Mouse (Mus musculus) kidney, postnatal 0 days (tissue): ENCODE data around the gene Chac2. TPM values are rescaled to one million over a fixed set of nuclear protein-coding genes. Genes with fewer than 3 reads are reported as not detected.

Experiments used
- ATAC-seq: fragments of 200-750 bp; cut with Nextera tagmentation; replicated peaks from 2 replicates; pipeline ENCODE4 v1.8.0; 2017; ENCODE audit warnings: low read depth, moderate number of reproducible peaks, moderate TSS enrichment, moderate library complexity; ENCODE audit not compliant: low FRiP score
- DNase-seq: peaks from one replicate; pipeline ENCODE4 v3.0.0-alpha.2; 2016; ENCODE audit warnings: low spot score
- H3K27ac ChIP-seq: fragments of 300-500 bp; sonication (generic); 2 replicates; pipeline ENCODE4 v1.5.1; 2014; ENCODE audit warnings: mild to moderate bottlenecking
- H3K27me3 ChIP-seq: fragments of 300-500 bp; sonication (generic); 2 replicates; pipeline ENCODE4 v1.6.1; 2014; ENCODE audit warnings: low read length, mixed read lengths; ENCODE audit not compliant: insufficient read depth
- H3K36me3 ChIP-seq: fragments of 300-500 bp; sonication (generic); 2 replicates; pipeline ENCODE4 v1.6.1; 2014; ENCODE audit warnings: low read length, mixed read lengths; ENCODE audit not compliant: insufficient read depth
- H3K4me1 ChIP-seq: fragments of 300-500 bp; sonication (generic); replicated peaks from 2 replicates; pipeline ENCODE4 v1.6.1; 2014; ENCODE audit warnings: antibody characterized with exemption, low read length, mixed read lengths; ENCODE audit not compliant: insufficient read depth
- H3K4me2 ChIP-seq: fragments of 300-500 bp; sonication (generic); 2 replicates; pipeline ENCODE4 v1.6.1; 2014; ENCODE audit warnings: mild to moderate bottlenecking, low read length, moderate library complexity, mixed read lengths
- H3K4me3 ChIP-seq: fragments of 300-500 bp; sonication (generic); replicated peaks from 2 replicates; pipeline ENCODE4 v1.5.1; 2014; ENCODE audit warnings: low read depth, low read length
- H3K9ac ChIP-seq: fragments of 300-500 bp; sonication (generic); 2 replicates; pipeline ENCODE4 v1.6.1; 2014; ENCODE audit warnings: low read depth, low read length
- H3K9me3 ChIP-seq: fragments of 300-500 bp; sonication (generic); replicated peaks from 2 replicates; pipeline ENCODE4 v1.6.1; 2016; ENCODE audit warnings: low read length, inconsistent platforms, mixed read lengths
- CTCF ChIP-seq: IDR thresholded peaks from 2 replicates; pipeline ENCODE4 v1.5.1; 2016; ENCODE audit warnings: antibody characterized with exemption, low read depth, mild to moderate bottlenecking, moderate library complexity
- WGBS: fragments of 180-500 bp; shearing (Covaris S2); extraction: QIAGEN DNeasy Blood & Tissue Kit; methylation state at CpG from one replicate; pipeline ENCODE4 v1.1.7; 2014; 5-methylcytosine and 5-hydroxymethylcytosine counted together
- polyA plus RNA-seq: library from polyadenylated mRNA; unstranded; fragments of >200 nt; fragmentation: Nextera tagmentation; extraction: Ambion mirVana; gene quantifications from 2 replicates; pipeline ENCODE4 v1.2.1, GENCODE M21; 2015

The Chac2 gene
- polyA plus RNA-seq, 1 experiment from 2014 or later = 35.3 TPM

DNA sequence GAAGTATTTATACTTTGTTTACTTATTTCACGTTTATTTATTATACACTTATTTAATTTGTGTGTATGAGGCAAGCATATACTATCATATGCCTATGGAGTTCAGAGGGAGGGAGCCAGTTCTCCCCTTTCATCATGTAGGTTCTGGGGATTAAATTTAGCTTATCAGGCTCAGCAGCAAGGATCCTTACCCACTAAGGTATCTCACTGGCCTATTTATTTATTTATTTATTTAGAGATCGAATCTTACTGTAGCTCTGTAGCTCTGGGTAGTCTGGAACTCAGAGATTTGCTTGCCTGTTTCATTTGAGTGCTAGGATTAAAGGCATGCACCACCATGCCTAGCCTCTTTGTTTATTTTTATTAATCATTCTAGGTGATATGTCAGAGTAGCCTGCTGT lies 12.6 kb upstream of the Chac2 start:
- ATAC-seq (no peak), DNase-seq (no peak)
- 88% methylated on average over 2 of the region's 2 CpGs for WGBS
- Histone ChIP-seq H3K4me1 (no peaks in the 10 kb centered on the region), H3K4me2 (no peak overlapping the region), H3K9ac (no peak overlapping the region), H3K9me3 (no peaks in the 10 kb centered on the region), H3K36me3 (no peaks in the 10 kb centered on the region), H3K27ac (no peak overlapping the region), H3K4me3 (no peak overlapping the region), H3K27me3 (no peaks in the 10 kb centered on the region)
- no peak for TF ChIP-seq CTCF

- Histone ChIP-seq H3K4me2 (no peak overlapping the region), H3K9me3 (no peaks in the 10 kb centered on the region), H3K9ac (no peak overlapping the region), H3K4me3 (no peak overlapping the region), H3K4me1 (no peaks in the 10 kb centered on the region), H3K36me3 (no peaks in the 10 kb centered on the region), H3K27ac (no peak overlapping the region), H3K27me3 (no peaks in the 10 kb centered on the region)
- 88% methylated on average over 5 of the region's 5 CpGs for WGBS
- DNase-seq (no peak), ATAC-seq (no peak)
- TF ChIP-seq CTCF = no peak
These were observed 12.0 kb upstream of the Chac2 start for GRCm38 (mm10) chr11:30998199-30998598.

DNA sequence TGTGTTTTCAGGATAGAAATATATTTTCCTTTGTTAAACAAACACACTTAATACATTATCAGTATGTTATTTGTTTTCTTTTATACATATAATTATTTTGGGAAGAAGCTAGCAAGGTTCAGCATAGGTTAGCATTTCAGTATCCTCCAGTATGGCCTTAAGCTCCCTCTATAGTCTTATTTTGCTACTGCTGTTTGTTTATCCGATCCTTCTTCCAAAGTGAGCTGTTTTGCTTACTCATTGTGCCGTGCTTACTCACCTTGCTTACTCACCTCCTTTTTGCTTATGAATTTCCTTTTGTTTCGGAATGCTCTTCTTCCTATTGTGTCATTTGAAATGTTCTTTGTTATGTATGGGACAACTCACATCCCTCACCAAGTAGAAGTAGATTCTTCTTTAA lies 10.5 kb upstream of the Chac2 start:
- no peaks in the 10 kb centered on the region for H3K27me3 ChIP-seq
- H3K9ac ChIP-seq = no peak overlapping the region
- no peak for ATAC-seq
- H3K36me3 ChIP-seq = no peaks in the 10 kb centered on the region
- H3K9me3 ChIP-seq = no peaks in the 10 kb centered on the region
- 83% methylated on average over 3 of the region's 3 CpGs for WGBS
- H3K4me1 ChIP-seq = no peaks in the 10 kb centered on the region
- no peak overlapping the region for H3K27ac ChIP-seq
- no peak for TF ChIP-seq CTCF
- no peak for DNase-seq
- no peak overlapping the region for H3K4me2 ChIP-seq
- H3K4me3 ChIP-seq = no peak overlapping the region

DNA sequence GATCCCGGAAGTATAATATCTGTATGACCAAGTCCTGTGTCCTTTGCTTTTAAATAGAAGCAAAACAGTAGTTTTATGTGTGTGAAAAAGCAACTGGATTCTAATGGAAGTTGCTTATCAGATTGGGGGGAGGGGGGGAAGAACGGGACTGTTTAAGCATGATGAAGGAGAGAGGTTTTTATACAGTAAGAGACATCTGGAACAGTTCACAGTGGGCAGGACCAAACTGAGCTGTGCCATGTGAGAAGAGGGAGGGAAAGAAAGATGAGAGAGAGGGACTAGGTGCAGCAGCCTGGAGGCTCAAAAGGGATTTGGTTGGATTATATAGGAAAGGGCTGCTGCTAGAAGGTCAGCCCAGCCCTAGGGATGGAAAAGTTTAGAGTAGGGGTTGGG lies 471 bp upstream of the Chac2 start:
- H3K9me3 ChIP-seq = no peaks in the 10 kb centered on the region
- peak overlapping the region; percentile 50 for H3K4me3 ChIP-seq
- no peak for DNase-seq
- no peaks in the 10 kb centered on the region; the same call in 1 of the 2 replicates for H3K4me1 ChIP-seq
- peak overlapping the region; percentile 63 for H3K4me2 ChIP-seq
- peak overlapping the region; percentile 68; the same call in 1 of the 2 replicates for H3K9ac ChIP-seq
- peak; percentile 60 for ATAC-seq
- WGBS = 2% methylated on average over 2 of the region's 2 CpGs
- TF ChIP-seq CTCF = no peak
- no peaks in the 10 kb centered on the region for H3K36me3 ChIP-seq
- peak overlapping the region; percentile 19 for H3K27ac ChIP-seq
- no peaks in the 10 kb centered on the region for H3K27me3 ChIP-seq

DNA sequence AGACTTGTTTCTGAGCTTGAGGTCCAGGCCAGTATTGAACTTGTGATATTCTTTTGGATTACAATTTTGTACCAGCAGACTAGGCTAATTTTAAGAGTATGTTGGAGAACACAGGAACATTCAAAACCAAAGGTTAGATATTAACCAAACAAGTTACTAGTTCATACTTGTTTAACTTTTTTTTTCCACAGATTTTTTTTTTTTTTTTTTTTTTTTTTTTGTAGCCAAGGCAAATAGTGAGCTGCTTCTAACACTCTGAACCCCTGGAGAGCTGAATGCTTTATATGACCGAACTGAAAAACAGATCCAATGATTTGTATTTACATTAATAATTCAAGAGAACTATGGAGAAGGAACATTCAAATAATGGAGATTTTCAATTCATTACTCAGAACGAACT lies 913 bp downstream of the Chac2 start:
- no peaks in the 10 kb centered on the region for H3K9me3 ChIP-seq
- peak overlapping the region; percentile 50 for H3K4me3 ChIP-seq
- no peaks in the 10 kb centered on the region for H3K27me3 ChIP-seq
- DNase-seq (no peak), ATAC-seq (no peak)
- H3K27ac ChIP-seq = no peak overlapping the region
- WGBS = 58% methylated on average over 2 of the region's 2 CpGs
- no peak for TF ChIP-seq CTCF
- no peaks in the 10 kb centered on the region for H3K36me3 ChIP-seq
- H3K9ac ChIP-seq = no peak overlapping the region
- peak overlapping the region; percentile 63; the same call in 1 of the 2 replicates for H3K4me2 ChIP-seq
- H3K4me1 ChIP-seq = no peaks in the 10 kb centered on the region; the same call in 1 of the 2 replicates

GRCm38 (mm10) chr11:30954279-30954725 lies 31.8 kb downstream of the Chac2 start, which contains the start of gene Erlec1:
Gene Erlec1 (minus strand): TSS chr11:30954335.
- peak within 1 kb of the TSS; percentile 74 for H3K4me2 ChIP-seq
- peak within 1 kb of the TSS; percentile 84 for H3K9ac ChIP-seq
- WGBS = under 1% methylated on average over 40 of the region's 40 CpGs
- ATAC-seq (peak; percentile 98), DNase-seq (peak; percentile 96)
- no peaks in the 10 kb centered on the region for H3K4me1 ChIP-seq
- peaks cover 4% of the 10 kb centered on the region; the same call in 1 of the 2 replicates for H3K36me3 ChIP-seq
- peak within 1 kb of the TSS; percentile 82 for H3K4me3 ChIP-seq
- H3K9me3 ChIP-seq = peaks cover 3% of the 10 kb centered on the region; the same call in 1 of the 2 replicates
- peak within 1 kb of the TSS; percentile 90 for H3K27ac ChIP-seq
- H3K27me3 ChIP-seq = no peaks in the 10 kb centered on the region
- 0 out of 2 replicates have a peak, but pooled peaks have one; percentile 24 for TF ChIP-seq CTCF
